Mouse (Mus musculus) monocyte, adult 59 days (primary cell): ENCODE results near the gene Cacnb4. TPM values are rescaled to one million over a fixed set of nuclear protein-coding genes. Genes with fewer than 3 reads are reported as not detected.

Experiments used
- total RNA-seq, 2 experiments: library from RNA; stranded (reverse); gene quantifications; one replicate each; pipeline ENCODE4 v1.2.4; 2023

Cacnb4 gene
- 1 to 10 TPM; 1.7 to 6.1 TPM for total RNA-seq

DNA sequence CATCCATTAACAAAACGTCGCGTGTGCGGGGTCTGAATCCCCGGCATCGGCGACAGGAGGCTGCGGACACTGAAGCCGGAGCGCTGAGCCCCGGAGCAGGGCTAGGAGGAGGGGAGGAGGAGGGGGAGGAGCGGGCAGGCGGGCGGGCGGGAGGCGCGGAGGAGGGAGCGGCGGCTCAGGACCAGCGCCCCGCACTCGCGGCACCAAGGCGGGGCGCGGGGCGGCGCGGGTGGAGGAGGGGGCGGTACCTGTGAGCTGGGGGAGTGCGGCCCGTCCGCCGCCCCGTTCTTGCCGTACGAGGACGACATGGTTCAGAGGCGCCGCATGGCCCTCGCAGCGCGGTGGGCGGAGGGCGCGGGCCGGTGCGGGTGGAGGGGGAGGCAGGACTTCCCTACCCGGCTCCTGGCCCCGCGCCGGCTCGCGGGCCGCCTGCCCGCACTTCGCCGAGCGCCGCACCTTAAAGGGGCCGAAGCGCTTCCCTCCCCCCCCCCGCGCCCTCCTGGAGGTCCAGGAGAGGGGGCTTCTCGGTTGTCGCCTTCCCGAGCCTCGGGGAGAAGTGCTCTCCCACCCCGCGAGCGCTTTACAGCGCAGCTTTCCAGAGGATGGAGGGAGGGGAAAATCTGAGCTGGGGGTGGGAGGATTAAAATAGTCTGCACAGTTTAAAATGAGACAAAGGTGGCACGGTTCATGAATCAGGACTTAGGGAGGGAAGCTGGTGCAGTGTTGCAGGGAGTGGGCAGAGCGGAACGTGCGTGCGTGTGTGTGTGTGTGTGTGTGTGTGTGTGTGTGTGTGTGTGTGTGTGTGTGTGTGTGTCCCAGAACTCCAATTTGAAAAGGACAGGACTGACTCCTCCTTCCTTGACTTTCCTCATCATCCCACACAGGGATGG lies at the start of gene Cacnb4:
Gene Cacnb4, minus strand, starts transcription at position 809 of the 890 bp plus-strand sequence.

DNA sequence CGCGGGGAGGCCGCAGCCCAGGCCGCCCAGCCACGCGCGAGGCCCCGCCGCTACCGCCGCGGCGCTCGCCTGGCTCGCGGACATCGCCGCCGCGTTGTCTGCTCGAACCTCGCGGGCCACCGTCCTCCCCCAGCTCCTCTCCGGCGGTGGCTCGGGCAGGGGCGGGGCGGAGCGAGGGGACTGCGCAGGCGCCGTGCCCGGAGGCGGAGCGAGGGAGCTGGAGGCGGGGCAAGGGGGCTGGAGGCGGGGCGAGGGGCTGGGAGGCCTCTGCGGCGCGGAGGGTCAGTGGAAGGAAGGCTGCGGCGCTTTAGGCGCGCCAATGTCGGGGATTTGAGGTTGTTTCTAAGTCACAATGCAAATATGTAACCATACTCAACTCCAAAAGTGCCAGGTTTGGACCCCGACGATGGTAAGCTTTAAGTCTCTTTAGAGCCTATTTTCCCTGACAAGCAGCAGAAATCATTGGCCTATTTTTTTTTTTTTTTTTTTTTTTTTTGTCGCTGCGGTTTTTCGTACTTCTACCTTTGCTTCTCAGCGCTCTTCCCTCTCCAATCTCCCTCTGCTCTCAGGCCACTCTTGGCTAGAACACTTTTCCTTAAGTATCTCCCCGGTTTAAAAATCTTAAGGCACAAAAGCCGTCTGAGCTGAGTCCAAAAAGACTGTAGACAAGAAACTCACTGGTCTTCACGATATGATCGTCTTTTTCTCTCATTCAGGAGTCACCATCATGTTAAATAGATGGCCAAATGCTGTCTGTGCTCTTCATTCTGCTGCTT lies 251.7 kb downstream of the Cacnb4 start, which contains the start of gene Arl5a:
Gene Arl5a, minus strand, starts transcription at position 155 of the 776 bp plus-strand sequence.

GRCm38 (mm10) chr2:52378448-52378804 lies 298.2 kb downstream of the Cacnb4 start, which contains the start of gene Neb:
Gene Neb (minus strand): TSS chr2:52378474.

Other genes with a start within 250 kb of the Cacnb4 start
- gene Stam2, start 65.5 kb upstream of the Cacnb4 start, total RNA-seq: 10 to 100 TPM; 36.1 to 36.2 TPM
- 10 to 100 TPM; 23.7 to 28.8 TPM for gene Fmnl2, start 181.0 kb upstream of the Cacnb4 start, total RNA-seq